Mouse (Mus musculus): Measurements from ENCODE around the gene Psma2.

Psma2 gene

GRCm38 (mm10) chr13:14612926-14613529 lies at the start of gene Psma2, which contains the start of gene Mrpl32:
TSS of gene Psma2 (plus strand) at chr13:14613240.
TSS of gene Mrpl32 (minus strand) at chr13:14613165.
- in situ Hi-C loops (cut with MboI, MseI), result loop anchor here (5.0 to 25.0 kb wide), 6 partner anchors 551 to 1101 kb away; partner anchors contain the start of genes Arid4b (in 1 of the 2), B3galnt2 (in 1 of the 2), Ggps1 (in 1 of the 2) and Lyst (in 1 of the 2)

- in situ Hi-C loops (cut with MboI, MseI), result no loop called here
Observed at GRCm38 (mm10) chr13:14574128-14574527, 38.9 kb upstream of the Psma2 start.

DNA sequence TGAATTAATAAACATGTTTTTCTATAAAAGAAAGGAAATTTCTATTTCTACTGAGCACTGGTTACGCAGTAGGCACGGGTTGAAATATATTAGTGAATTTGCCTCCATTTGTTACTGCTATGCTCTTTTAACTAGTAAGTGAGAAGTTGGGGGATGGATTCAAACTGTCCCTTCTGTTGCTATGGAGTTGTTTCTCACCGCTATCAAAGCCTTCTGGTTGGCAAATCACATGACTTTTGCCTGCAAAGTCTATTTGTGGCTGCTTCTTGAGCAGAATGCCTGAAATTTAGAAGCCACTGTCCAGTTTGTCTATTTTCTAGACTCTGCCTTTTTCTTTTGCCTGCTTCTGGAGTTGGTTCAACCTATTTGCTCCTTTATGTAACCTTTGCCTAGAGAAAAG lies 32.6 kb upstream of the Psma2 start:
- in situ Hi-C loops (cut with MboI, MseI), result no loop called here

DNA sequence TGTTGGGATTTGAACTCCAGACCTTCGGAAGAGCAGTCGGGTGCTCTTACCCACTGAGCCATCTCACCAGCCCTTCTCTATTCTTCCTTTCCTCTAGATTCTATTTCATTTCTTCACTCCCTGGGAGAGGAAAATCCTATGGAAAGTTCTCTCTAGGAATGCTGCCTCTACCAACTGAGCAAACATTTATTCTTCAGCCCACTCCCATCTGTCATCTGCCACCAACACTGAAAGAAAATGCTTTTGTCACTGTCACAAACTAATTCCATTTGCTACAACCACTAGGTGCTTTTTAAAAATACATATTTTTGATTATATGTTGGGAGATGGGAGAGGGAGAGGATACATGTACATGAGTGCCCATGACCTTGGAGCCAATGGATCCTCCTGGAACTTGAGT lies 10.3 kb upstream of the Psma2 start:
- in situ Hi-C loops (cut with MboI, MseI), result loop anchor here (25.0 kb wide), 5 partner anchors 540 to 1090 kb away; partner anchors contain the start of genes Arid4b (in 1 of the 2), B3galnt2 (in 1 of the 2), Ggps1 (in 1 of the 2) and Lyst (in 1 of the 2)

DNA sequence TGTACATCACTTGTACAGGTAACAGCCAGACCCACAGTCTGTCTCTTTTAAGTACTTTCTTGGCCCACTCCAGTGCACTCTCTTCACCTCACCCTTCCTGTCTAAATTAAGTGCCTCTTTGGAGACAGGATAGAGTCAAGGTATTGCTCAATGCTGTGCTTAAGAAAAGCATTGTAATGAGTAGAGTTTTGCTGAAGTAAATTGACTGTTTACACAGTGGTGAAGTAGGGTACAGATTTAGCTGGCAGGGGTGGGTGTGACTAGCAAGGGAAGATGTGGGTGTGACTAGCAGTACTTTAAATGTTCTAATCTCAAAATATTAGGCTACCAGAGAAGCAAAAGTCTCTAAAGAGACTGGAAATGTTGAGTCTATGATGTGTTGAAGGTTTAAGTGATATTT lies 5.4 kb upstream of the Psma2 start:
- in situ Hi-C loops (cut with MboI, MseI), result loop anchor here (25.0 kb wide), 5 partner anchors 545 to 1095 kb away; partner anchors contain the start of genes Arid4b (in 1 of the 2), B3galnt2 (in 1 of the 2), Ggps1 (in 1 of the 2) and Lyst (in 1 of the 2)

DNA sequence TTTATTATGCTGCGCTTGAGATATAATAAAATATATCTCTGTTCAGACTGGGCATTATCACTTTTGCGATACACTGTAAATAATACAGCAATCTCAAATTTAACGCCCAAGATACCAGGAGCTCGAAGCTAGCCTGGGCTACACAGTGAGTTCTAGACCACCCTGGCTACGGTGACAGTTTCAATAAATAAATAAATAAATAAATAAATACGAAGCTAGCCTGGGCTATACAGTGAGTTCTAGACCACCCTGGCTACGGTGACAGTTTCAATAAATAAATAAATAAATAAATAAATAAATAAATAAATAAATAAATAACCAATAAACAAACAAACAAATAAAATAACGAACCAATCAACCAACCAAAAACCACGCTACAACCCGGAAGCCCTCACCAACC lies 577 bp upstream of the Psma2 start:
- in situ Hi-C loops (cut with MboI, MseI), result loop anchor here (5.0 to 25.0 kb wide), 6 partner anchors 550 to 1100 kb away; partner anchors contain the start of genes Arid4b (in 1 of the 2), B3galnt2 (in 1 of the 2), Ggps1 (in 1 of the 2) and Lyst (in 1 of the 2)

GRCm38 (mm10) chr13:14613553-14613952 lies 513 bp downstream of the Psma2 start:
- in situ Hi-C loops (cut with MboI, MseI), result loop anchor here (5.0 to 25.0 kb wide), 6 partner anchors 551 to 1101 kb away; partner anchors contain the start of genes Arid4b (in 1 of the 2), B3galnt2 (in 1 of the 2), Ggps1 (in 1 of the 2) and Lyst (in 1 of the 2)

- in situ Hi-C loops (cut with MboI, MseI), result loop anchor here (25.0 kb wide), 5 partner anchors 556 to 1106 kb away; partner anchors contain the start of genes Arid4b (in 1 of the 2), B3galnt2 (in 1 of the 2), Ggps1 (in 1 of the 2) and Lyst (in 1 of the 2)
Observed at GRCm38 (mm10) chr13:14618724-14619123, 5.7 kb downstream of the Psma2 start.

GRCm38 (mm10) chr13:14629726-14630641 lies 16.9 kb downstream of the Psma2 start, which contains the start of gene AW209491:
TSS of gene AW209491 (plus strand) at chr13:14630154.
- in situ Hi-C loops (cut with MboI, MseI), result no loop called here

DNA sequence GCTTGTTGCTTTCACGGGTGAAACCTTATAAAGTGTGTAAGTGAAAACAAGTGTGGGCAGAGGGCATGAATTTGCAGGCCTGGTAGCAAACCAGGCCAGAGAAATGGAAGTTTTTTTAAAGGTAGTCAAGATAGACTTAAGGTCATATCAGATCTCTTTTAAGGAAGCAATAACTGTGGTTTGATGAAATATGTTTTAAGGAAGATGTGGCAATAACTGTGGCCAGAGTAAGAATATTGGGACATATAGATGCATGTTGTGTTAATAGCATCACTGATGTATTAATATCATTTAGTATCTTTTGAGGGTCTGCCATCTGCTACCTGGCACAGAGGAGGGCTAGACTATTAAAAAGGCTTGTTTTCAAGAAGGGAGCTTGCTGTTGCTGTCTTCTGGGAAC lies 27.0 kb downstream of the Psma2 start:
- in situ Hi-C loops (cut with MboI, MseI), result no loop called here

- in situ Hi-C loops (cut with MboI, MseI), result loop anchor here (5.0 kb wide), 1 partner anchor 1118 kb away; no protein-coding TSS in a partner anchor
Observed at GRCm38 (mm10) chr13:14649301-14649700, 36.3 kb downstream of the Psma2 start.

GRCm38 (mm10) chr13:14667107-14667506 lies 54.1 kb downstream of the Psma2 start:
- in situ Hi-C loops (cut with MboI, MseI), result no loop called here

DNA sequence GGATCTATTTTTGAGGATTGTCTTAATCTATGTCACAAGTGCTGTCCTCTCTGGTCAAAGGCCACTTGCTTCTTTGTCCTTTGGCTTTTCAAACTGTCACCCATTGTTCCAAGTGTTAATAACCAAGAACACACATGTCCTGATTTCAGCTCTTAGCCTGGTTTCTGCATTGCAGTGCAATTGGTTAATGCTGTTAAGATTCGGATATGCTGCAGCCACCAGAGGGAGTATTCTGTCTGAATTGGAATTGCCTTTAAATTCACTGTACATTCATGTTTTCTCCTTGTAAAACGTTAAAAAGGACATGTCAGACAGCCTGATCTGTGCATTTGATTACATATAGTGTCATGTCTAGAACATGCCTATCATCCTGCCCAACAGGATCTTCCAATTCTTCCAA lies 57.3 kb downstream of the Psma2 start:
- in situ Hi-C loops (cut with MboI, MseI), result no loop called here

DNA sequence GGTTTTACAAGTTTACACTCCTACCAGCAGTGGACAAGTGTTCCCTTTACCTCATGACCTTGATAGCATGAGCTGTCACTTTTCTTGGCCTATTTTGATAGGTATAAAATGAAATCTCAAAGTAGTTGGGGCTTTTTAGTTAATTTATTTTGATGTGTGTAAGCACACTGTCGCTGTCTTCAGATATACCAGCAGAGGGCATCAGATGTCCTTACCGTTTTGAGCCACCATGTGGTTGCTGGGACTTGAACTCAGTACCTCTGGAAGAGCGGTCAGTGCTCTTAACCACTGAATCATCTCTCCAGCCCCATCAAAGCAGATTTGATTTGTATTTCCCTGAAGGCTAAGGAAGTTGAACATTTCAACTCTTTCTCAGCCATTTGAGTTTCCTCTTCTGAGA lies 75.9 kb downstream of the Psma2 start:
- in situ Hi-C loops (cut with MboI, MseI), result no loop called here

- in situ Hi-C loops (cut with MboI, MseI), result no loop called here
Observed at GRCm38 (mm10) chr13:14716801-14717200, 103.8 kb downstream of the Psma2 start.

- in situ Hi-C loops (cut with MboI, MseI), result no loop called here
Observed at GRCm38 (mm10) chr13:14717755-14718154, 104.7 kb downstream of the Psma2 start.

Data from T-helper 17 cell (primary cell).